20 mouse cellular contexts compared by ENCODE assay signal in the genomic region with DNA sequence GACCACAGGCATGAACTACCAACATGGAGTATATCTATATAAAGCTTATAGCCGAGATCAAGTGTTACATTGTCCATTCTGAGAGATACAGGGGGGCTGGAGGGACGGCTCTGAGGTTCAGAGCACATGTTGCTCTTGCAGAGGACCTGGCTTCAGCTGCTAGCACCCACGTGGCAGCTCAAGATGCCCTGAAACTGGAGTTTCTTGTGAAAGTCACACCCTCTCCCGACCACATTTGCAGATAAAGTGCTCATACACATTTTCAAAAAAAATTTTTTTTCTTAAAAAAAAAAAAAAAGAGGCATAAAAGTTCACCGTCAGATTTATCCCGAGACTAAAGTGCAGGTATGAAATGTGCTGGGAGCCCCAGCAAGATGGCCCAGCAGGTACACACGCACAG. TPM values are rescaled to one million over a fixed set of nuclear protein-coding genes. Genes with fewer than 3 reads are reported as not detected.
DNase-seq lines count a peak whose midpoint lies in the region; TF ChIP-seq lines count a peak whose summit lies in the region.
"Had no signal": no experiment of that assay in that cellular context is flagged by ENCODE, and none has a peak within 500 bp of the region (broad histone marks: within the 10 kb centered on the region; RNA-seq: fewer than 3 reads in every experiment).

No protein-coding gene starts in this region.

- H3K79me2 ChIP-seq in MEL (ENCODE audit: control insufficient read depth, insufficient read depth, low read length, poor library complexity) = no peaks in the 10 kb centered on the region

- peaks cover 50% of the 10 kb centered on the region for H3K36me3 ChIP-seq in spleen, adult 2 months (ENCODE audit: control insufficient read depth, insufficient read depth, low read length)
- H3K36me3 ChIP-seq in MEL (ENCODE audit: control insufficient read depth in 1 of 2, insufficient read depth in 2 of 2, low read length in 2 of 2) = peaks cover 1 to 50% of the 10 kb centered on the region in 2 experiments
- H3K36me3 ChIP-seq: embryonic facial prominence, embryonic 12.5 days had no signal

- no peak overlapping the region for H3K4me3 ChIP-seq in spleen, adult 2 months (ENCODE audit: extremely low read depth, insufficient read depth, insufficient read length)
- no peak overlapping the region for H3K4me3 ChIP-seq in MEL (ENCODE audit: control insufficient read depth in 1 of 2, insufficient read depth in 1 of 2, low read depth in 2 of 2, low read length in 2 of 2)
- H3K4me3 ChIP-seq: embryonic facial prominence, embryonic 10.5 days; embryonic facial prominence, embryonic 12.5 days; forebrain, embryonic 13.5 days; forebrain, embryonic 15.5 days had no signal

- no peak for TF ChIP-seq CTCF in spleen, adult 2 months (IDR thresholded peaks at IDR 0.05; ENCODE audit: extremely low read depth, insufficient read depth, insufficient read length, insufficient replicate concordance)
- no peak for TF ChIP-seq CTCF in MEL (IDR thresholded peaks at IDR 0.05 in 2 of 3, conservative IDR thresholded peaks at IDR 0.05 in 1 of 3; ENCODE audit: control insufficient read depth in 1 of 3, insufficient read depth in 1 of 3, low read depth in 2 of 3, low read length in 3 of 3, poor library complexity in 1 of 3, severe bottlenecking in 1 of 3)

- no peak overlapping the region for H3K9ac ChIP-seq in MEL (ENCODE audit: control insufficient read depth, low read depth, low read length, poor library complexity, severe bottlenecking)
- H3K9ac ChIP-seq: embryonic facial prominence, embryonic 12.5 days; forebrain, embryonic 13.5 days; forebrain, embryonic 15.5 days; forebrain, postnatal 0 days had no signal

- H3K27ac ChIP-seq in spleen, adult 2 months (ENCODE audit: insufficient read depth, low read length) = peak overlapping the region; percentile 15; the same call in 1 of the 2 replicates
- peak overlapping the region; percentile 96 for H3K27ac ChIP-seq in MEL (ENCODE audit: control insufficient read depth, low read depth, low read length)
- H3K27ac ChIP-seq: embryonic facial prominence, embryonic 12.5 days; forebrain, embryonic 13.5 days; forebrain, embryonic 15.5 days had no signal

- TF ChIP-seq POLR2A in spleen, adult 2 months (IDR thresholded peaks at IDR 0.05; ENCODE audit: low read depth, low read length) = no peak
- TF ChIP-seq POLR2A in MEL (IDR thresholded peaks at IDR 0.05; ENCODE audit: control insufficient read depth in 1 of 2, insufficient read depth in 1 of 2, low read depth in 1 of 2, low read length in 2 of 2, poor library complexity in 1 of 2) = no peak

- DNase-seq in spleen, adult 2 months (ENCODE audit: low read depth in 1 of 2, low spot score in 2 of 2) = no peak
- DNase-seq in spleen, adult 12 weeks (ENCODE audit: low spot score) = no peak
- DNase-seq in MEL (ENCODE audit: low read depth, low spot score) = peak; percentile 83
- DNase-seq in induced T-regulatory cell, adult 2 months (ENCODE audit: low read depth) = peak; percentile 48
- DNase-seq in left cerebral cortex, adult 18-20 months (ENCODE audit: low spot score in 2 of 2) = no peak
- DNase-seq in layer of hippocampus, postnatal 14 days (ENCODE audit: low spot score in 2 of 2) = no peak
- DNase-seq: adrenal gland, adult 8-10 months; adrenal gland, postnatal 14 days; adrenal gland, postnatal 36 days; cerebellum, adult 2 months; cerebellum, adult 9-10 months; cerebellum, postnatal 10 days; forebrain, postnatal 0 days had no signal

- peak in 1 of 2 experiments; percentile 69; a peak in 2 of 4 replicates for TF ChIP-seq EP300 in MEL (IDR thresholded peaks at IDR 0.05; ENCODE audit: low read depth in 1 of 2, low read length in 2 of 2)

- no peaks in the 10 kb centered on the region for H3K9me3 ChIP-seq in MEL (replicated peaks; ENCODE audit: insufficient read depth, low read length)
- H3K9me3 ChIP-seq: embryonic facial prominence, embryonic 10.5 days; embryonic facial prominence, embryonic 12.5 days; forebrain, embryonic 13.5 days; forebrain, embryonic 15.5 days; G1E had no signal

- peaks cover 45% of the 10 kb centered on the region for H3K4me1 ChIP-seq in spleen, adult 2 months (ENCODE audit: control insufficient read depth, insufficient read depth, insufficient read length)
- H3K4me1 ChIP-seq in MEL (ENCODE audit: control insufficient read depth in 1 of 2, insufficient read depth in 2 of 2, low read length in 2 of 2) = peaks cover 33 to 45% of the 10 kb centered on the region in 2 experiments
- H3K4me1 ChIP-seq: forebrain, embryonic 13.5 days; forebrain, embryonic 15.5 days had no signal

- WGBS in spleen, adult 2 months = 72% methylated on average over 7 of the region's 7 CpGs

- no peaks in the 10 kb centered on the region for H3K27me3 ChIP-seq in spleen, adult 2 months (ENCODE audit: control insufficient read depth, insufficient read depth, low read length)
- H3K27me3 ChIP-seq in MEL (ENCODE audit: control insufficient read depth in 1 of 2, insufficient read depth in 2 of 2, low read length in 2 of 2) = no peaks in the 10 kb centered on the region
- H3K27me3 ChIP-seq: CH12.LX; embryonic facial prominence, embryonic 12.5 days; forebrain, embryonic 13.5 days; forebrain, embryonic 15.5 days; Patski had no signal

- no peak for TF ChIP-seq RAD21 in MEL (IDR thresholded peaks at IDR 0.05; ENCODE audit: low read depth, low read length)

TF ChIP-seq in MEL, 35 proteins besides CTCF, POLR2A, EP300 and RAD21:
- TF ChIP-seq POLR2AphosphoS2 (IDR thresholded peaks at IDR 0.05; ENCODE audit: low read length) = no peak
- TF ChIP-seq MYC (IDR thresholded peaks at IDR 0.05; ENCODE audit: low read depth, low read length) = peak; percentile 100
- TF ChIP-seq USF1 (IDR thresholded peaks at IDR 0.05; ENCODE audit: low read depth, low read length) = peak; percentile 74
- TF ChIP-seq ZMIZ1 (IDR thresholded peaks at IDR 0.05; ENCODE audit: low read depth, low read length) = no peak
- TF ChIP-seq MAZ (IDR thresholded peaks at IDR 0.05; ENCODE audit: low read depth, low read length) = no peak
- TF ChIP-seq CHD2 (IDR thresholded peaks at IDR 0.05; ENCODE audit: low read length) = no peak
- peak; percentile 38; the same call in 1 of the 2 replicates for TF ChIP-seq GATA1 (IDR thresholded peaks at IDR 0.05; ENCODE audit: low read depth, low read length)
- peak; percentile 98 for TF ChIP-seq MAX (IDR thresholded peaks at IDR 0.05; ENCODE audit: low read length)
- no peak for TF ChIP-seq TBP (IDR thresholded peaks at IDR 0.05; ENCODE audit: low read depth, low read length)
- no peak for TF ChIP-seq KAT2A (conservative IDR thresholded peaks at IDR 0.05; ENCODE audit: low read depth, low read length)
- TF ChIP-seq RCOR1 (IDR thresholded peaks at IDR 0.05; ENCODE audit: low read depth, low read length) = peak; percentile 28; the same call in 1 of the 2 replicates
- TF ChIP-seq JUND (IDR thresholded peaks at IDR 0.05; ENCODE audit: low read depth, low read length) = no peak
- no peak for TF ChIP-seq MAFK (IDR thresholded peaks at IDR 0.05; ENCODE audit: borderline replicate concordance, low read depth, low read length)
- peak; percentile 72 for TF ChIP-seq ETS1 (IDR thresholded peaks at IDR 0.05; ENCODE audit: low read depth, low read length)
- no peak for TF ChIP-seq SMC3 (IDR thresholded peaks at IDR 0.05; ENCODE audit: low read depth, low read length)
- no peak for TF ChIP-seq ELF1 (IDR thresholded peaks at IDR 0.05; ENCODE audit: low read depth, low read length)
- no peak for TF ChIP-seq TAL1 (IDR thresholded peaks at IDR 0.05; ENCODE audit: low read length)
- no peak for TF ChIP-seq BHLHE40 (IDR thresholded peaks at IDR 0.05; ENCODE audit: borderline replicate concordance, low read depth, low read length)
- TF ChIP-seq ZNF384 (IDR thresholded peaks at IDR 0.05; ENCODE audit: low read depth, low read length) = peak; percentile 96
- no peak for TF ChIP-seq MEF2A (IDR thresholded peaks at IDR 0.05; ENCODE audit: extremely low read depth, insufficient replicate concordance, low read depth, low read length, poor library complexity, severe bottlenecking)
- peak; percentile 99 for TF ChIP-seq MXI1 (IDR thresholded peaks at IDR 0.05; ENCODE audit: low read depth, low read length)
- no peak for TF ChIP-seq NELFE (IDR thresholded peaks at IDR 0.05; ENCODE audit: low read depth, low read length)
- TF ChIP-seq UBTF (IDR thresholded peaks at IDR 0.05; ENCODE audit: borderline replicate concordance, insufficient read depth, low read depth, low read length) = no peak
- TF ChIP-seq CHD1 (IDR thresholded peaks at IDR 0.05; ENCODE audit: low read depth, low read length) = no peak
- TF ChIP-seq E2F4 (IDR thresholded peaks at IDR 0.05; ENCODE audit: borderline replicate concordance, low read depth, low read length) = no peak
- TF ChIP-seq ZC3H11A (IDR thresholded peaks at IDR 0.05; ENCODE audit: low read depth, low read length) = no peak
- no peak for TF ChIP-seq MYB (IDR thresholded peaks at IDR 0.05; ENCODE audit: low read depth, low read length)
- no peak for TF ChIP-seq HCFC1 (IDR thresholded peaks at IDR 0.05; ENCODE audit: low read depth, low read length)
- no peak for TF ChIP-seq GABPA (IDR thresholded peaks at IDR 0.05; ENCODE audit: low read depth, low read length)
- TF ChIP-seq NRF1 (IDR thresholded peaks at IDR 0.05; ENCODE audit: insufficient read depth, low read depth, low read length, poor library complexity, severe bottlenecking) = no peak
- TF ChIP-seq TCF12 (IDR thresholded peaks at IDR 0.05; ENCODE audit: low read depth, low read length) = no peak
- peak; percentile 93 for TF ChIP-seq SIN3A (IDR thresholded peaks at IDR 0.05; ENCODE audit: low read length)
- TF ChIP-seq USF2 (IDR thresholded peaks at IDR 0.05; ENCODE audit: borderline replicate concordance in 1 of 2, insufficient read depth in 1 of 2, low read depth in 1 of 2, low read length in 2 of 2) = no peak
- no peak for TF ChIP-seq POLR2AphosphoS5 (IDR thresholded peaks at IDR 0.05; ENCODE audit: borderline replicate concordance, low read depth, low read length)
- no peak for TF ChIP-seq ZKSCAN1 (IDR thresholded peaks at IDR 0.05; ENCODE audit: low read depth, low read length)

RNA-seq across cellular contexts. Expression of gene Pik3cd, which starts 41.8 kb away (rescaled TPM):
- polyA plus RNA-seq in spleen, adult 2 months (2012; rRNA removed) = 104 and 124 TPM in 2 replicates
- 45.7 and 45.9 TPM in 2 replicates for total RNA-seq in MEL (2012; rRNA removed)
- polyA plus RNA-seq in MEL (2012; ENCODE audit: insufficient read depth in 1 of 2, insufficient read length in 2 of 2, low read depth in 1 of 2, low replicate concordance in 2 of 2, missing spikeins in 1 of 2) = 100 to 1,000 TPM in 1 of 2 experiments, 10 to 100 TPM in 1; 49.8 to 152 TPM
- total RNA-seq in left cerebral cortex, adult 18-20 months (2021) = 10 to 100 TPM; 23.8 to 24.9 TPM
- 10 to 100 TPM; 25.2 to 27.7 TPM for total RNA-seq in layer of hippocampus, postnatal 14 days (2021)

Comparison
In these comparisons a context has a peak if more than half of its experiments do, and no peak if none do; other contexts are left out.
1. DNase-seq: peak in MEL (single experiment) and induced T-regulatory cell, adult 2 months (single experiment); none in spleen, adult 2 months (0 of 2), spleen, adult 12 weeks (single experiment), left cerebral cortex, adult 18-20 months (0 of 2) and layer of hippocampus, postnatal 14 days (0 of 2).